Mouse (Mus musculus): ENCODE results near the gene Shd. TPM values are rescaled to one million over a fixed set of nuclear protein-coding genes. Genes with fewer than 3 reads are reported as not detected.

Shd gene
- polyA plus RNA-seq, 1 experiment = 1.6 TPM

GRCm38 (mm10) chr17:56021161-56021910 is 51.1 kb downstream of the Shd start:
- peaks cover 20% of the 10 kb centered on the region for H3K4me1 ChIP-seq (ENCODE audit: control insufficient read depth, insufficient read depth, low read length)
- WGBS = 30% methylated on average over 4 of the region's 4 CpGs
- TF ChIP-seq CTCF (IDR thresholded peaks at IDR 0.05; ENCODE audit: control insufficient read depth, insufficient read depth, low read length) = no peak
- no peak for TF ChIP-seq POLR2A (IDR thresholded peaks at IDR 0.05; ENCODE audit: borderline replicate concordance, control insufficient read depth, low read depth, low read length)
- H3K4me3 ChIP-seq (replicated peaks; ENCODE audit: control insufficient read depth, low read depth, low read length) = no peak overlapping the region
- H3K27ac ChIP-seq (ENCODE audit: control insufficient read depth, insufficient read depth, low read depth, low read length, poor library complexity) = peak overlapping the region; percentile 17; the same call in 1 of the 2 replicates

GRCm38 (mm10) chr17:56022131-56022988 is 52.1 kb downstream of the Shd start:
- TF ChIP-seq POLR2A (IDR thresholded peaks at IDR 0.05; ENCODE audit: borderline replicate concordance, control insufficient read depth, low read depth, low read length) = no peak
- no peak for TF ChIP-seq CTCF (IDR thresholded peaks at IDR 0.05; ENCODE audit: control insufficient read depth, insufficient read depth, low read length)
- WGBS = 83% methylated on average over 2 of the region's 2 CpGs
- Histone ChIP-seq H3K4me1 (ENCODE audit: control insufficient read depth, insufficient read depth, low read length) (peaks cover 20% of the 10 kb centered on the region), H3K4me3 (replicated peaks; ENCODE audit: control insufficient read depth, low read depth, low read length) (no peak overlapping the region), H3K27ac (ENCODE audit: control insufficient read depth, insufficient read depth, low read depth, low read length, poor library complexity) (no peak overlapping the region)

- H3K27ac ChIP-seq (ENCODE audit: control insufficient read depth, insufficient read depth, low read depth, low read length, poor library complexity) = no peak overlapping the region
- peaks cover 20% of the 10 kb centered on the region for H3K4me1 ChIP-seq (ENCODE audit: control insufficient read depth, insufficient read depth, low read length)
- H3K4me3 ChIP-seq (replicated peaks; ENCODE audit: control insufficient read depth, low read depth, low read length) = no peak overlapping the region
- 80% methylated on average over 4 of the region's 4 CpGs for WGBS
- TF ChIP-seq POLR2A (IDR thresholded peaks at IDR 0.05; ENCODE audit: borderline replicate concordance, control insufficient read depth, low read depth, low read length) = no peak
- TF ChIP-seq CTCF (IDR thresholded peaks at IDR 0.05; ENCODE audit: control insufficient read depth, insufficient read depth, low read length) = no peak
These were observed 52.7 kb downstream of the Shd start for GRCm38 (mm10) chr17:56022989-56023290.

GRCm38 (mm10) chr17:56023386-56023785 is 53.1 kb downstream of the Shd start:
- H3K4me3 ChIP-seq (replicated peaks; ENCODE audit: control insufficient read depth, low read depth, low read length) = no peak overlapping the region
- peaks cover 19% of the 10 kb centered on the region for H3K4me1 ChIP-seq (ENCODE audit: control insufficient read depth, insufficient read depth, low read length)
- peak overlapping the region; percentile 3; the same call in 1 of the 2 replicates for H3K27ac ChIP-seq (ENCODE audit: control insufficient read depth, insufficient read depth, low read depth, low read length, poor library complexity)
- TF ChIP-seq POLR2A (IDR thresholded peaks at IDR 0.05; ENCODE audit: borderline replicate concordance, control insufficient read depth, low read depth, low read length) = no peak
- no peak for TF ChIP-seq CTCF (IDR thresholded peaks at IDR 0.05; ENCODE audit: control insufficient read depth, insufficient read depth, low read length)
- WGBS = 10% methylated on average over 5 of the region's 5 CpGs

- peaks cover 19% of the 10 kb centered on the region for H3K4me1 ChIP-seq (ENCODE audit: control insufficient read depth, insufficient read depth, low read length)
- no peak overlapping the region for H3K27ac ChIP-seq (ENCODE audit: control insufficient read depth, insufficient read depth, low read depth, low read length, poor library complexity)
- H3K4me3 ChIP-seq (replicated peaks; ENCODE audit: control insufficient read depth, low read depth, low read length) = no peak overlapping the region
- TF ChIP-seq CTCF (IDR thresholded peaks at IDR 0.05; ENCODE audit: control insufficient read depth, insufficient read depth, low read length) (no peak), POLR2A (IDR thresholded peaks at IDR 0.05; ENCODE audit: borderline replicate concordance, control insufficient read depth, low read depth, low read length) (no peak)
- WGBS = 49% methylated on average over 2 of the region's 2 CpGs
These were observed 54.2 kb downstream of the Shd start for GRCm38 (mm10) chr17:56024476-56024875.

GRCm38 (mm10) chr17:56024931-56025330 is 54.7 kb downstream of the Shd start:
- no peak overlapping the region for H3K4me3 ChIP-seq (replicated peaks; ENCODE audit: control insufficient read depth, low read depth, low read length)
- 72% methylated on average over 5 of the region's 5 CpGs for WGBS
- TF ChIP-seq CTCF (IDR thresholded peaks at IDR 0.05; ENCODE audit: control insufficient read depth, insufficient read depth, low read length) = no peak
- no peak for TF ChIP-seq POLR2A (IDR thresholded peaks at IDR 0.05; ENCODE audit: borderline replicate concordance, control insufficient read depth, low read depth, low read length)
- H3K27ac ChIP-seq (ENCODE audit: control insufficient read depth, insufficient read depth, low read depth, low read length, poor library complexity) = no peak overlapping the region
- peaks cover 19% of the 10 kb centered on the region for H3K4me1 ChIP-seq (ENCODE audit: control insufficient read depth, insufficient read depth, low read length)

Other genes with a start within 250 kb of the Shd start
- 1.3 TPM in 2 replicates for gene Adgre4, start 220.5 kb upstream of the Shd start, polyA plus RNA-seq (2011; ENCODE audit: insufficient read depth, insufficient read length, low replicate concordance, missing spikeins)
- gene Zfp119a, start 91.5 kb upstream of the Shd start, polyA plus RNA-seq (2011; ENCODE audit: insufficient read depth, insufficient read length, low replicate concordance, missing spikeins) = not detected in 2 replicates
- 4.0 and 8.3 TPM in 2 replicates for gene Zfp959, start 78.4 kb upstream of the Shd start, polyA plus RNA-seq (2011; ENCODE audit: insufficient read depth, insufficient read length, low replicate concordance, missing spikeins)
- gene Zfp119b, start 21.0 kb upstream of the Shd start, polyA plus RNA-seq (2011; ENCODE audit: insufficient read depth, insufficient read length, low replicate concordance, missing spikeins) = 1.4 TPM in 1 of 2 replicates, not detected in the other
- gene Ebi3, start 17.8 kb upstream of the Shd start, polyA plus RNA-seq (2011; ENCODE audit: insufficient read depth, insufficient read length, low replicate concordance, missing spikeins) = 8.5 and 34.4 TPM in 2 replicates
- gene Yju2, start 11.4 kb upstream of the Shd start, polyA plus RNA-seq (2011; ENCODE audit: insufficient read depth, insufficient read length, low replicate concordance, missing spikeins) = 9.3 and 12.3 TPM in 2 replicates
- not detected in 2 replicates for gene Fsd1, start 16.0 kb downstream of the Shd start, polyA plus RNA-seq (2011; ENCODE audit: insufficient read depth, insufficient read length, low replicate concordance, missing spikeins)
- gene Stap2, start 35.1 kb downstream of the Shd start, polyA plus RNA-seq (2011; ENCODE audit: insufficient read depth, insufficient read length, low replicate concordance, missing spikeins) = 3.9 and 10.6 TPM in 2 replicates
- gene Mpnd, start 35.2 kb downstream of the Shd start, polyA plus RNA-seq (2011; ENCODE audit: insufficient read depth, insufficient read length, low replicate concordance, missing spikeins) = 13.1 and 47.7 TPM in 2 replicates
- 39.9 and 55.5 TPM in 2 replicates for gene Sh3gl1, start 66.2 kb downstream of the Shd start, polyA plus RNA-seq (2011; ENCODE audit: insufficient read depth, insufficient read length, low replicate concordance, missing spikeins)
- 55.8 and 73.6 TPM in 2 replicates for gene Chaf1a, start 70.0 kb downstream of the Shd start, polyA plus RNA-seq (2011; ENCODE audit: insufficient read depth, insufficient read length, low replicate concordance, missing spikeins)
- gene Ubxn6, start 104.6 kb downstream of the Shd start, polyA plus RNA-seq (2011; ENCODE audit: insufficient read depth, insufficient read length, low replicate concordance, missing spikeins) = 17.7 and 41.7 TPM in 2 replicates
- 62.0 and 145 TPM in 2 replicates for gene Hdgfl2, start 109.2 kb downstream of the Shd start, polyA plus RNA-seq (2011; ENCODE audit: insufficient read depth, insufficient read length, low replicate concordance, missing spikeins)
- 0.52 and 3.4 TPM in 2 replicates for gene Plin4, start 139.3 kb downstream of the Shd start, polyA plus RNA-seq (2011; ENCODE audit: insufficient read depth, insufficient read length, low replicate concordance, missing spikeins)
- gene Plin5, start 147.1 kb downstream of the Shd start, polyA plus RNA-seq (2011; ENCODE audit: insufficient read depth, insufficient read length, low replicate concordance, missing spikeins) = not detected in 2 replicates
- 22.7 and 50.0 TPM in 2 replicates for gene Lrg1, start 151.5 kb downstream of the Shd start, polyA plus RNA-seq (2011; ENCODE audit: insufficient read depth, insufficient read length, low replicate concordance, missing spikeins)
- 3.2 and 3.9 TPM in 2 replicates for gene Sema6b, start 169.9 kb downstream of the Shd start, polyA plus RNA-seq (2011; ENCODE audit: insufficient read depth, insufficient read length, low replicate concordance, missing spikeins)
- gene Tnfaip8l1, start 192.0 kb downstream of the Shd start, polyA plus RNA-seq (2011; ENCODE audit: insufficient read depth, insufficient read length, low replicate concordance, missing spikeins) = 0.63 and 1.7 TPM in 2 replicates
- gene Mydgf, start 213.5 kb downstream of the Shd start, polyA plus RNA-seq (2011; ENCODE audit: insufficient read depth, insufficient read length, low replicate concordance, missing spikeins) = 12.5 and 25.9 TPM in 2 replicates
- gene Dpp9, start 248.4 kb downstream of the Shd start, polyA plus RNA-seq (2011; ENCODE audit: insufficient read depth, insufficient read length, low replicate concordance, missing spikeins) = 8.4 and 8.9 TPM in 2 replicates